Mouse (Mus musculus): ENCODE results near the gene Adgrg5.

GRCm38 (mm10) chr8:94876820-94877219 lies 46.7 kb upstream of the Adgrg5 start:
- TF ChIP-seq POLR2A (IDR thresholded peaks at IDR 0.05; ENCODE audit: control insufficient read depth, low read depth, low read length) (no peak), CTCF (IDR thresholded peaks at IDR 0.05; ENCODE audit: control insufficient read depth, insufficient read depth, insufficient replicate concordance, low read depth, low read length) (no peak)
